Mouse (Mus musculus) stomach, embryonic 14.5 days (tissue): ENCODE results near the gene Olfr671. TPM values are rescaled to one million over a fixed set of nuclear protein-coding genes. Genes with fewer than 3 reads are reported as not detected.

Source experiments
- polyA plus RNA-seq: library from polyadenylated mRNA; unstranded; fragments of >200 nt; fragmentation: Nextera tagmentation; extraction: Ambion mirVana; gene quantifications from 2 replicates; pipeline ENCODE4 v1.2.1, GENCODE M21; 2014

Gene Olfr671
- polyA plus RNA-seq, 1 experiment from 2014 or later: not detected

Other genes starting within 250 kb of the Olfr671 start
- gene Usp17le, start 201.7 kb downstream of the Olfr671 start, polyA plus RNA-seq: not detected in 2 replicates
- gene Usp17lb, start 136.5 kb downstream of the Olfr671 start, polyA plus RNA-seq: not detected in 2 replicates
- not detected in 2 replicates for gene Usp17la, start 122.1 kb downstream of the Olfr671 start, polyA plus RNA-seq
- gene Olfr665, start 101.1 kb downstream of the Olfr671 start, polyA plus RNA-seq: not detected in 2 replicates
- not detected in 2 replicates for gene Olfr666, start 83.2 kb downstream of the Olfr671 start, polyA plus RNA-seq
- not detected in 2 replicates for gene Olfr667, start 57.6 kb downstream of the Olfr671 start, polyA plus RNA-seq
- not detected in 2 replicates for gene Olfr668, start 51.1 kb downstream of the Olfr671 start, polyA plus RNA-seq
- not detected in 2 replicates for gene Olfr669, start 44.9 kb downstream of the Olfr671 start, polyA plus RNA-seq
- gene Olfr670, start 16.5 kb downstream of the Olfr671 start, polyA plus RNA-seq: not detected in 2 replicates
- gene Olfr672, start 22.9 kb upstream of the Olfr671 start, polyA plus RNA-seq: not detected in 2 replicates
- gene Olfr675, start 49.3 kb upstream of the Olfr671 start, polyA plus RNA-seq: not detected in 2 replicates
- not detected in 2 replicates for gene Olfr676, start 53.6 kb upstream of the Olfr671 start, polyA plus RNA-seq
- gene Olfr677, start 72.2 kb upstream of the Olfr671 start, polyA plus RNA-seq: not detected in 2 replicates
- not detected in 2 replicates for gene Olfr678, start 85.3 kb upstream of the Olfr671 start, polyA plus RNA-seq
- gene Olfr679, start 102.1 kb upstream of the Olfr671 start, polyA plus RNA-seq: not detected in 2 replicates
- gene Olfr680-ps1, start 113.7 kb upstream of the Olfr671 start, polyA plus RNA-seq: not detected in 2 replicates
- gene Olfr681, start 137.7 kb upstream of the Olfr671 start, polyA plus RNA-seq: not detected in 2 replicates
- not detected in 2 replicates for gene Olfr683, start 167.9 kb upstream of the Olfr671 start, polyA plus RNA-seq
- gene Olfr684, start 184.5 kb upstream of the Olfr671 start, polyA plus RNA-seq: not detected in 2 replicates
- gene Olfr685, start 206.9 kb upstream of the Olfr671 start, polyA plus RNA-seq: not detected in 2 replicates
- gene Olfr686, start 228.4 kb upstream of the Olfr671 start, polyA plus RNA-seq: not detected in 2 replicates